Mouse (Mus musculus): ENCODE results near the gene Clcnkb. TPM values are rescaled to one million over a fixed set of nuclear protein-coding genes. Genes with fewer than 3 reads are reported as not detected.

Clcnkb gene
- total and polyA plus RNA-seq, 3 experiments = 0.08 to 0.51 (median 0.24) TPM

DNA sequence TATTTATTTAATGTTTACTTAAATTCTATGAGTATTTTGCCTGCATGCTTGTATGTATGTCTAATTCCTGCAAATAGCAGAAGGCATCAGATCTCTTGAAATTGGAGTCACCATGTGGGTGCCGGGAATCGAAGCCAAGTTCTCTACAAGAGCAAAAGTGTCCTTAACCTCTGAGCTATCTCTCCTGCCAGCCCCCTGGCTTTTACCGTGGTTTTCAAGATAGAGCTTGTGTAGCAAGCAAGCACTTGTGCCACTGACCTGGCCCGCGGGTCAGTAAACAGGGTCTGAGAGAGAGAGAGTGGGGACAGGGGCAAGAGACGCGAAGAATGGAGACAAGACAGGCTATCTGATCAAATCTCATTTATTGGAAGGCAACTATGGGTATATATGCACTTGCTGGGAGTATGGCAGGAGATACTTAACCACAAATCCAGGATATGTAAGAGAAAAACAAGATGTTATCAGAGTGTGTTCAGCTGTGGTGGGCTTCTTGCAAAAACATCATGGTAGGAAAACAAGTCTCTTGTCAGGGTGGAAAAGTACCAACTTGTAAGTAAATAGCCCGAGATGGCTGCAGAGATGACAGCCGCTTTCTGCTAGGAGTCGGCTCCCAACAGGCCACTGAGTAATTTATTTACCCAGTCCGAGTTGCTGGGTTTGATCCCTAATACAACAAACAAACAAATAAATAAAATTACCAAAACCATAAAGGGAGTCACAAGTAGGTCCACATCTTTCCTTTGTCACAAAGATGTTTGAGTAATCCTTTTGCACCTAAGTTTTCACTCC is 28.0 kb upstream of the Clcnkb start:
- Histone ChIP-seq H3K79me2 (replicated peaks; ENCODE audit: control insufficient read depth, extremely low read depth, insufficient read depth, poor library complexity, severe bottlenecking) (peaks cover 12% of the 10 kb centered on the region), H3K27me3 (replicated peaks) (peaks cover 3% of the 10 kb centered on the region), H3K4me3 (replicated peaks in 1 of 3; ENCODE audit: low read depth in 2 of 3, low read length in 2 of 3, poor library complexity in 1 of 3) (peak overlapping the region; percentile 75 to 90 (median 76)), H3K9me3 (replicated peaks; ENCODE audit: low read length) (no peaks in the 10 kb centered on the region), H3K27ac (ENCODE audit: insufficient read depth, low read depth) (no peak overlapping the region), H3K4me2 (ENCODE audit: insufficient read depth, low read depth, poor library complexity, severe bottlenecking) (peak overlapping the region; percentile 84), H3K9ac (ENCODE audit: insufficient read depth, low read depth) (peak overlapping the region; percentile 70), H3K4me1 (ENCODE audit: control insufficient read depth in 1 of 2, insufficient read depth in 2 of 2) (peaks cover 9 to 22% of the 10 kb centered on the region in 2 experiments), H3K36me3 (replicated peaks in 1 of 2; ENCODE audit: control insufficient read depth in 1 of 2, insufficient read depth in 1 of 2, low read length in 1 of 2) (peaks cover 12 to 27% of the 10 kb centered on the region in 2 experiments)
- dilution Hi-C loops (cut with MboI; ENCODE audit: extremely low pct_ligation_motif_present, extremely low pct_unique_long_range_greater_than_20kb, low sequenced_read_pairs) = no loop called here
- DNase-seq (ENCODE audit: extremely low read depth) = no peak
- TF ChIP-seq JUN (IDR thresholded peaks at IDR 0.05; ENCODE audit: insufficient read depth, low read depth, low read length) (no peak), ZC3H11A (IDR thresholded peaks at IDR 0.05; ENCODE audit: low read depth, low read length) (no peak), MYC (IDR thresholded peaks at IDR 0.05; ENCODE audit: low read depth, low read length) (no peak)
- in situ Hi-C loops (cut with MboI; ENCODE audit: low pct_ligation_motif_present, low pct_unique_long_range_greater_than_20kb, low sequenced_read_pairs) = no loop called here

DNA sequence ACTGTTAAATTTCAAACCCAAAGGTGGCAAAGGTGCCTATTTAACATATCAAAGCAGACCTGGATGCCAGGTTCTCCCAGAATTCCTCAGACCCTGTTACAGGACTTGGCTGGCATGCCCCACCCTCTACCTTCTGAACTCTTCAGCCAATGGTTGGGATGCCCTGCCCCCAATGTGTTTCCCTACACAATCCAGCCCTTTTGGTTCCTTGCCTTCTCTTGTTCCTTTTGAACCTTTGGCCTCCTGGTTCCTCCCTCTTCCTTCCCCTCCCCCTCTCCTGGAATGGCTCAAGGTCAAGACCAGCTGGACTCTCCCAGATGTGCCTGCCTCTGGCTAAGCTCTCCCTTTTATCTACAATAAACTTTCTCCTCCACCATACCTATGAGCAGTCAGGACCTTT is 25.1 kb upstream of the Clcnkb start:
- peaks cover 7 to 12% of the 10 kb centered on the region in 2 experiments; a peak in 3 of 4 replicates for H3K4me1 ChIP-seq (ENCODE audit: control insufficient read depth in 1 of 2, insufficient read depth in 2 of 2)
- TF ChIP-seq POLR2AphosphoS2 (IDR thresholded peaks at IDR 0.05; ENCODE audit: low read depth, low read length) (no peak), NRF1 (IDR thresholded peaks at IDR 0.05; ENCODE audit: low read depth, low read length) (no peak), ZMIZ1 (IDR thresholded peaks at IDR 0.05; ENCODE audit: low read depth, low read length) (no peak), RAD21 (IDR thresholded peaks at IDR 0.05; ENCODE audit: low read depth, low read length) (no peak), ZC3H11A (IDR thresholded peaks at IDR 0.05; ENCODE audit: low read depth, low read length) (no peak), TBP (conservative IDR thresholded peaks at IDR 0.05; ENCODE audit: low read depth, low read length) (no peak), CTCF (conservative IDR thresholded peaks at IDR 0.05 in 1 of 2, IDR thresholded peaks at IDR 0.05 in 1 of 2; ENCODE audit: low read depth in 2 of 2, low read length in 2 of 2) (no peak), RCOR1 (conservative IDR thresholded peaks at IDR 0.05; ENCODE audit: low read depth, low read length) (no peak), KAT2A (IDR thresholded peaks at IDR 0.05; ENCODE audit: insufficient replicate concordance, low read length) (no peak), IRF4 (IDR thresholded peaks at IDR 0.05; ENCODE audit: low read depth, low read length) (no peak), MAX (IDR thresholded peaks at IDR 0.05; ENCODE audit: low read length) (no peak), CHD1 (IDR thresholded peaks at IDR 0.05; ENCODE audit: low read depth, low read length) (no peak), USF2 (conservative IDR thresholded peaks at IDR 0.05; ENCODE audit: low read depth, low read length) (no peak), ZNF384 (IDR thresholded peaks at IDR 0.05; ENCODE audit: low read depth, low read length) (no peak), NELFE (IDR thresholded peaks at IDR 0.05; ENCODE audit: low read depth, low read length) (no peak), JUND (conservative IDR thresholded peaks at IDR 0.05; ENCODE audit: low read depth, low read length) (no peak), SIN3A (IDR thresholded peaks at IDR 0.05; ENCODE audit: low read length) (no peak), HCFC1 (IDR thresholded peaks at IDR 0.05; ENCODE audit: low read depth, low read length) (no peak), MAFK (IDR thresholded peaks at IDR 0.05; ENCODE audit: insufficient replicate concordance, low read length) (no peak), JUN (IDR thresholded peaks at IDR 0.05; ENCODE audit: insufficient read depth, low read depth, low read length) (no peak)
- no peak for DNase-seq (ENCODE audit: extremely low read depth)
- H3K9ac ChIP-seq (ENCODE audit: insufficient read depth, low read depth) = no peak overlapping the region
- H3K36me3 ChIP-seq (replicated peaks in 1 of 2; ENCODE audit: control insufficient read depth in 1 of 2, insufficient read depth in 1 of 2, low read length in 1 of 2) = no peaks in the 10 kb centered on the region
- dilution Hi-C loops (cut with MboI; ENCODE audit: extremely low pct_ligation_motif_present, extremely low pct_unique_long_range_greater_than_20kb, low sequenced_read_pairs) = no loop called here
- H3K9me3 ChIP-seq (replicated peaks; ENCODE audit: low read length) = no peaks in the 10 kb centered on the region
- H3K4me3 ChIP-seq (replicated peaks in 1 of 3; ENCODE audit: low read depth in 2 of 3, low read length in 2 of 3, poor library complexity in 1 of 3) = no peak overlapping the region
- in situ Hi-C loops (cut with MboI; ENCODE audit: low pct_ligation_motif_present, low pct_unique_long_range_greater_than_20kb, low sequenced_read_pairs) = no loop called here
- peaks cover 5% of the 10 kb centered on the region for H3K79me2 ChIP-seq (replicated peaks; ENCODE audit: control insufficient read depth, extremely low read depth, insufficient read depth, poor library complexity, severe bottlenecking)
- no peak overlapping the region for H3K4me2 ChIP-seq (ENCODE audit: insufficient read depth, low read depth, poor library complexity, severe bottlenecking)
- no peak overlapping the region for H3K27ac ChIP-seq (ENCODE audit: insufficient read depth, low read depth)
- peaks cover 3% of the 10 kb centered on the region for H3K27me3 ChIP-seq (replicated peaks)

Measured in CH12.LX (cell line).